Mouse (Mus musculus) bone marrow macrophage, adult 2 months (primary cell): Measurements from ENCODE around the gene Soat2.

Source experiments
- CTCF ChIP-seq: IDR thresholded peaks from 2 replicates; pipeline ENCODE4 v1.5.1; 2012; ENCODE audit warnings: low read depth, mild to moderate bottlenecking, low read length, moderate library complexity
- POLR2A ChIP-seq: IDR thresholded peaks from 2 replicates; pipeline ENCODE4 v1.6.1; 2012; ENCODE audit warnings: mild to moderate bottlenecking, low read depth, low read length, borderline replicate concordance

GRCm38 (mm10) chr15:102112181-102112580, 38.1 kb upstream of the Soat2 start:
- TF ChIP-seq POLR2A (no peak), CTCF (no peak)
